Mouse (Mus musculus) hindbrain, embryonic 13.5 days (tissue): ENCODE data around the gene Gas2. TPM values are rescaled to one million over a fixed set of nuclear protein-coding genes. Genes with fewer than 3 reads are reported as not detected.

Source experiments
- ATAC-seq: fragments of 200-750 bp; cut with Nextera tagmentation; 2 replicates; pipeline ENCODE4 v1.8.0; 2017; ENCODE audit warnings: moderate TSS enrichment; ENCODE audit not compliant: low FRiP score
- H3K27ac ChIP-seq: fragments of 300-500 bp; sonication (generic); 2 replicates; pipeline ENCODE4 v1.5.1; 2015; ENCODE audit warnings: inconsistent platforms, mild to moderate bottlenecking, moderate library complexity
- H3K27me3 ChIP-seq: fragments of 300-500 bp; sonication (generic); 2 replicates; pipeline ENCODE4 v1.6.1; 2015; ENCODE audit warnings: mild to moderate bottlenecking, inconsistent platforms
- H3K36me3 ChIP-seq: fragments of 300-500 bp; sonication (generic); 2 replicates; pipeline ENCODE4 v1.6.1; 2015; ENCODE audit warnings: mild to moderate bottlenecking, inconsistent platforms
- H3K4me1 ChIP-seq: fragments of 300-500 bp; sonication (generic); replicated peaks from 2 replicates; pipeline ENCODE4 v1.6.1; 2015; ENCODE audit warnings: inconsistent platforms
- H3K4me2 ChIP-seq: fragments of 300-500 bp; sonication (generic); 2 replicates; pipeline ENCODE4 v1.6.1; 2015; ENCODE audit warnings: inconsistent platforms, mild to moderate bottlenecking, moderate library complexity
- H3K4me3 ChIP-seq: fragments of 300-500 bp; sonication (generic); 2 replicates; pipeline ENCODE4 v1.5.1; 2015; ENCODE audit warnings: mild to moderate bottlenecking, inconsistent platforms
- H3K9ac ChIP-seq: fragments of 300-500 bp; sonication (generic); 2 replicates; pipeline ENCODE4 v1.6.1; 2015; ENCODE audit warnings: mild to moderate bottlenecking, inconsistent platforms
- H3K9me3 ChIP-seq: fragments of 300-500 bp; sonication (generic); 2 replicates; pipeline ENCODE4 v1.6.1; 2016; ENCODE audit warnings: inconsistent platforms
- WGBS: fragments of 180-500 bp; shearing (Covaris S2); methylation state at CpG from one replicate; pipeline ENCODE4 v1.1.7; 2015; 5-methylcytosine and 5-hydroxymethylcytosine counted together
- polyA plus RNA-seq: library from polyadenylated mRNA; unstranded; fragments of >200 nt; fragmentation: Nextera tagmentation; extraction: Ambion mirVana; gene quantifications from 2 replicates; pipeline ENCODE4 v1.2.1, GENCODE M21; 2015

The Gas2 gene
- polyA plus RNA-seq, 1 experiment from 2014 or later = 13.0 TPM

GRCm38 (mm10) chr7:52022039-52022438 lies 160.2 kb downstream of the Gas2 start:
- no peaks in the 10 kb centered on the region for H3K36me3 ChIP-seq
- no peaks in the 10 kb centered on the region for H3K4me1 ChIP-seq
- H3K9me3 ChIP-seq = no peaks in the 10 kb centered on the region
- no peaks in the 10 kb centered on the region for H3K27me3 ChIP-seq
- no peak overlapping the region for H3K4me2 ChIP-seq
- 81% methylated on average over 4 of the region's 4 CpGs for WGBS
- H3K4me3 ChIP-seq = no peak overlapping the region
- ATAC-seq = no peak
- no peak overlapping the region for H3K27ac ChIP-seq
- H3K9ac ChIP-seq = no peak overlapping the region

DNA sequence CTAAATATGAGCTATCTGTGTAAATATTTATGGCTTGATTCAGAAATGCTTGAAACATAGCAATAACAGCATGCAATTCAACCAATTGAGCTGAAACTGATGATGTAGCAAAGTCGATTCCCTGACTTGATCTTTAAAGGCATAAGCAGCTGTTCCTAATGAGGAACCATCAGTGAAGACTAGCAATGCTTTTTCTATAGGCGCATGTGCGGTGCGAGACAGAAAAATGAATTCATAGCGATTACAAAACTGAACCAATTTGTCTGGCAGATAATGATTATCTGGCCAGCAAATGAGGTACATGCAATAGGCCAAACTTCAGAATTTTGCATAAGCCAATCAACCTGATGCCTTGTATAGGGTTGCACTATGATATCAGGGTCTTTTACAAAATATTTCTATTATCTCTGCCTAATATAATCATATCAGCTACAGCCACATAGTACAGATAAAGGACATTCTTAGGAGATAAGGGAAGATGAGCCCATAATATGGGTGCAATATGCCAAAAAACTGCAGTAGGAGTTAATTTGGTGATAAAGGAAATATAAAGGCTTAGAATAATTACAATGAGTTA lies 162.3 kb downstream of the Gas2 start:
- no peaks in the 10 kb centered on the region for H3K9me3 ChIP-seq
- no peaks in the 10 kb centered on the region for H3K27me3 ChIP-seq
- WGBS = 89% methylated on average over 5 of the region's 5 CpGs
- H3K9ac ChIP-seq = no peak overlapping the region
- no peak overlapping the region for H3K4me2 ChIP-seq
- ATAC-seq = no peak
- no peaks in the 10 kb centered on the region for H3K36me3 ChIP-seq
- H3K27ac ChIP-seq = no peak overlapping the region
- H3K4me1 ChIP-seq = no peaks in the 10 kb centered on the region
- no peak overlapping the region for H3K4me3 ChIP-seq

- WGBS = 53% methylated on average over 8 of the region's 8 CpGs
- H3K9me3 ChIP-seq = peaks cover 2% of the 10 kb centered on the region; the same call in 1 of the 2 replicates
- no peak overlapping the region for H3K27ac ChIP-seq
- H3K4me2 ChIP-seq = no peak overlapping the region
- no peak overlapping the region for H3K9ac ChIP-seq
- H3K27me3 ChIP-seq = no peaks in the 10 kb centered on the region
- no peaks in the 10 kb centered on the region for H3K36me3 ChIP-seq
- H3K4me3 ChIP-seq = no peak overlapping the region
- no peaks in the 10 kb centered on the region for H3K4me1 ChIP-seq
- ATAC-seq = peak; percentile 83
Observed at GRCm38 (mm10) chr7:52037600-52038582, 176.1 kb downstream of the Gas2 start.

Other genes with a start within 250 kb of the Gas2 start
- 78.6 and 80.9 TPM in 2 replicates for gene Slc17a6, start 240.0 kb upstream of the Gas2 start, polyA plus RNA-seq
- 6.4 and 7.5 TPM in 2 replicates for gene Fancf, start 252 bp downstream of the Gas2 start, polyA plus RNA-seq
- gene Svip, start 144.0 kb downstream of the Gas2 start, polyA plus RNA-seq = 21.4 and 22.5 TPM in 2 replicates
- gene 1700015G11Rik, start 153.7 kb downstream of the Gas2 start, polyA plus RNA-seq = not detected in 2 replicates